21 mouse cellular contexts compared by ENCODE assay signal in the genomic region with DNA sequence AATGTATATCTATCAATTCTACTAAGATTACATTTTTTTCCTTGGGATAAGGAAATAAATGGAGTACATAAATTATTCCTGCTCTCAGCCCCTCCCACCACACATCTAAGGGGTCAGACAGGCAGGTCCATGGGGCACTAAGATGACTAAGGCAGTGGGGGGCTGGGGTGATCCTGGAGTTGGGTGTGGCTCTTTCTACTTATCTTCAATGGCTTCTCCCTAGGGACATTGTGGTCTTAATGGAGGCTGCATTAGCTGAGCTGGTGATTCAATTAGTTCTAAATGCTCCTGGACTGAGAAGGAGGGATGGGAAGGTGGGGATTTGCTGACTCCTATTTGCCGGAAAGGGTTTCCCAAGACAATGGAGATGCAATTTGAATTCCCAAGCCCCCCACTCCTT.
"Had no signal": no experiment of that assay in that cellular context is flagged by ENCODE, and none has a peak within 500 bp of the region (broad histone marks: within the 10 kb centered on the region; RNA-seq: fewer than 3 reads in every experiment).

No protein-coding gene starts in this region.

- H3K27me3 ChIP-seq: neural tube, embryonic 12.5 days; neural tube, embryonic 15.5 days had no signal

- H3K36me3 ChIP-seq: neural tube, embryonic 12.5 days; neural tube, embryonic 15.5 days had no signal

- DNase-seq: kidney, adult 9 months; kidney, postnatal 14 days; kidney, postnatal 4 days; liver, postnatal 0 days; lung, embryonic 14.5 days; midbrain, embryonic 14.5 days; right cerebral cortex, adult 18-20 months; right cerebral cortex, postnatal 14 days; right cerebral cortex, postnatal 4 days; thymus, adult 2 months; thymus, postnatal 14 days; thymus, postnatal 4 days had no signal

- H3K4me2 ChIP-seq: liver, embryonic 11.5 days; lung, embryonic 14.5 days; midbrain, embryonic 11.5 days; neural tube, embryonic 12.5 days; neural tube, embryonic 15.5 days had no signal

- ATAC-seq: liver, postnatal 0 days; lung, postnatal 0 days had no signal

- H3K9ac ChIP-seq: liver, embryonic 14.5 days; liver, postnatal 0 days; lung, embryonic 14.5 days; neural tube, embryonic 12.5 days; neural tube, embryonic 15.5 days had no signal

- H3K4me3 ChIP-seq: left cerebral cortex, adult 2 months; megakaryocyte, embryonic 14.5 days; neural tube, embryonic 12.5 days; neural tube, embryonic 15.5 days had no signal

- H3K27ac ChIP-seq: left cerebral cortex, adult 2 months; liver, embryonic 14.5 days; neural tube, embryonic 12.5 days; neural tube, embryonic 15.5 days; stomach, postnatal 0 days had no signal

- H3K9me3 ChIP-seq: neural tube, embryonic 12.5 days; neural tube, embryonic 15.5 days had no signal

- H3K4me1 ChIP-seq: megakaryocyte, embryonic 14.5 days; neural tube, embryonic 15.5 days had no signal
